Mouse (Mus musculus) duodenum, adult 2 months (tissue): ENCODE data around the gene Smim12. TPM values are rescaled to one million over a fixed set of nuclear protein-coding genes. Genes with fewer than 3 reads are reported as not detected.

Experiments
- polyA plus RNA-seq: library from polyadenylated mRNA; depleted of rRNA; stranded (reverse); fragments of >200 nt; gene quantifications from 2 replicates; pipeline ENCODE4 v1.2.3, GENCODE M21; 2012; ENCODE audit warnings: low replicate concordance; rRNA removed

Gene Smim12
- polyA plus RNA-seq, result 9.7 and 15.2 TPM in 2 replicates

GRCm38 (mm10) chr4:127243552-127243951, at the start of gene Smim12:
Smim12 (plus strand) TSS chr4:127243784.

Other genes starting within 250 kb of the Smim12 start
- gene Sfpq, start 222.5 kb upstream of the Smim12 start, polyA plus RNA-seq, result 30.1 and 46.7 TPM in 2 replicates
- gene Zmym1, start 182.6 kb upstream of the Smim12 start, polyA plus RNA-seq, result 0.19 and 0.25 TPM in 2 replicates
- gene Zmym6, start 166.4 kb upstream of the Smim12 start, polyA plus RNA-seq, result 0.34 and 1.3 TPM in 2 replicates
- gene Tmem35b, start 120.1 kb upstream of the Smim12 start, polyA plus RNA-seq, result 7.9 and 13.1 TPM in 2 replicates
- gene Dlgap3, start 74.6 kb upstream of the Smim12 start, polyA plus RNA-seq, result 1.00 and 1.0 TPM in 2 replicates
- gene Gja4, start 70.3 kb downstream of the Smim12 start, polyA plus RNA-seq, result 7.1 and 8.4 TPM in 2 replicates
- 7.7 and 7.9 TPM in 2 replicates for gene Gjb3, start 87.1 kb downstream of the Smim12 start, polyA plus RNA-seq
- gene Gjb4, start 110.3 kb downstream of the Smim12 start, polyA plus RNA-seq, result 0.12 TPM in 1 of 2 replicates, not detected in the other
- gene Gjb5, start 114.4 kb downstream of the Smim12 start, polyA plus RNA-seq, result 0.16 and 0.20 TPM in 2 replicates